Mouse (Mus musculus): Measurements from ENCODE around the gene Prune1. TPM values are rescaled to one million over a fixed set of nuclear protein-coding genes. Genes with fewer than 3 reads are reported as not detected.

Gene Prune1
- total and polyA plus RNA-seq, 3 experiments = 28.5 to 51.8 TPM; not detected in 1

DNA sequence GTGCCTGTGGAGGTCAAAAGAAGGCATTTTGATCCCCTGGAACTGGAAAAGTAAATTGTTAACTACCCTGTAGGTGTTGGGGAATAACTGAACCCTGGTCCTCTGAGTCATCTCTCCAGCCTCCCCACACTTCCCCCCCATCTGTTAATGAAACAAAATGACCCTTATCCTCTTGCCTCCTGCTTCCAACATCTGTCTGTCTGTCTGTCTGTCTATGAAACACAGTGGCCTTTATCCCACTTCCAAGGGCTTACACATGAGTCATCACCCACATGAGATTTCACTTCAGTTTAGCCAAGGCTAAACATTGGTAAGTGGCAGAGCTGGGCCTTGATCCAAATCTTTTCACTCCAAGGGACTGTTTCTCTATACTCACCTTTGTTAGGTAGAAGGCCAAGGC is 14.0 kb downstream of the Prune1 start:
- Histone ChIP-seq H3K9ac (ENCODE audit: control insufficient read depth, low read depth, low read length, poor library complexity, severe bottlenecking) (no peak overlapping the region), H3K4me1 (ENCODE audit: control insufficient read depth in 1 of 2, insufficient read depth in 2 of 2, low read length in 2 of 2) (no peaks in the 10 kb centered on the region), H3K9me3 (replicated peaks; ENCODE audit: insufficient read depth, low read length) (no peaks in the 10 kb centered on the region), H3K79me2 (ENCODE audit: control insufficient read depth, insufficient read depth, low read length, poor library complexity) (no peaks in the 10 kb centered on the region), H3K27ac (ENCODE audit: control insufficient read depth, low read depth, low read length) (no peak overlapping the region), H3K4me3 (ENCODE audit: control insufficient read depth in 1 of 2, insufficient read depth in 1 of 2, low read depth in 2 of 2, low read length in 2 of 2) (no peak overlapping the region), H3K36me3 (ENCODE audit: control insufficient read depth in 1 of 2, insufficient read depth in 2 of 2, low read length in 2 of 2) (peaks cover 3 to 14% of the 10 kb centered on the region in 2 experiments; a peak in 3 of 4 replicates), H3K27me3 (ENCODE audit: control insufficient read depth in 1 of 2, insufficient read depth in 2 of 2, low read length in 2 of 2) (no peaks in the 10 kb centered on the region)
- TF ChIP-seq MYB (IDR thresholded peaks at IDR 0.05; ENCODE audit: low read depth, low read length) (no peak), CHD2 (IDR thresholded peaks at IDR 0.05; ENCODE audit: low read length) (no peak), KAT2A (conservative IDR thresholded peaks at IDR 0.05; ENCODE audit: low read depth, low read length) (no peak), NELFE (IDR thresholded peaks at IDR 0.05; ENCODE audit: low read depth, low read length) (no peak)
- no peak for DNase-seq (ENCODE audit: low read depth, low spot score)

DNA sequence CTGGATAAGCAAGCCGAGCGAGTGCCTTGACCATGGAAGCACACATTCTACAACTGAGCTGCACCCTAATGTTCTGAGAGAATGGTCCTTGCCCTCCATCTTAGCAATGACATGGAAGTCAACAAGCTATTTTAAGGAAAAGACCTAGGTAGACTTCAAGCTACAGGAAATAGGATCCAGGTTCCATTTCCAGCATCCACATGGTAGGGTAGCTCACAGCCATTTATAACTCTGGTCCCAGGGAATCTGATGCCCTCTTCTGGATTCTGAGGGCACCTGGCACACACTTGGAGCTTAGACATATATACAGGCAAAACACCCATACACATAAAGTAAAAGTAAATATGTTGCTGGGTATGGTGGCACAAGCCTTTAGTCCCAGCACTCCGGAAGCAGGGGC is 15.8 kb downstream of the Prune1 start:
- H3K36me3 ChIP-seq (ENCODE audit: control insufficient read depth in 1 of 2, insufficient read depth in 2 of 2, low read length in 2 of 2) = peaks cover 3 to 22% of the 10 kb centered on the region in 2 experiments; a peak in 3 of 4 replicates
- DNase-seq (ENCODE audit: low read depth, low spot score) = no peak
- H3K4me3 ChIP-seq (ENCODE audit: control insufficient read depth in 1 of 2, insufficient read depth in 1 of 2, low read depth in 2 of 2, low read length in 2 of 2) = no peak overlapping the region
- TF ChIP-seq TCF12 (IDR thresholded peaks at IDR 0.05; ENCODE audit: low read depth, low read length) (no peak), GATA1 (IDR thresholded peaks at IDR 0.05; ENCODE audit: low read depth, low read length) (no peak), MAFK (IDR thresholded peaks at IDR 0.05; ENCODE audit: borderline replicate concordance, low read depth, low read length) (no peak), CTCF (IDR thresholded peaks at IDR 0.05 in 2 of 3, conservative IDR thresholded peaks at IDR 0.05 in 1 of 3; ENCODE audit: control insufficient read depth in 1 of 3, insufficient read depth in 1 of 3, low read depth in 2 of 3, low read length in 3 of 3, poor library complexity in 1 of 3, severe bottlenecking in 1 of 3) (peak in 1 of 3 experiments; percentile 12; a peak in 1 of 6 replicates), ETS1 (IDR thresholded peaks at IDR 0.05; ENCODE audit: low read depth, low read length) (no peak), TAL1 (IDR thresholded peaks at IDR 0.05; ENCODE audit: low read length) (no peak), CHD2 (IDR thresholded peaks at IDR 0.05; ENCODE audit: low read length) (no peak)
- H3K27ac ChIP-seq (ENCODE audit: control insufficient read depth, low read depth, low read length) = no peak overlapping the region
- H3K9me3 ChIP-seq (replicated peaks; ENCODE audit: insufficient read depth, low read length) = no peaks in the 10 kb centered on the region
- H3K27me3 ChIP-seq (ENCODE audit: control insufficient read depth in 1 of 2, insufficient read depth in 2 of 2, low read length in 2 of 2) = no peaks in the 10 kb centered on the region
- no peaks in the 10 kb centered on the region for H3K4me1 ChIP-seq (ENCODE audit: control insufficient read depth in 1 of 2, insufficient read depth in 2 of 2, low read length in 2 of 2)
- H3K79me2 ChIP-seq (ENCODE audit: control insufficient read depth, insufficient read depth, low read length, poor library complexity) = no peaks in the 10 kb centered on the region
- H3K9ac ChIP-seq (ENCODE audit: control insufficient read depth, low read depth, low read length, poor library complexity, severe bottlenecking) = no peak overlapping the region

DNA sequence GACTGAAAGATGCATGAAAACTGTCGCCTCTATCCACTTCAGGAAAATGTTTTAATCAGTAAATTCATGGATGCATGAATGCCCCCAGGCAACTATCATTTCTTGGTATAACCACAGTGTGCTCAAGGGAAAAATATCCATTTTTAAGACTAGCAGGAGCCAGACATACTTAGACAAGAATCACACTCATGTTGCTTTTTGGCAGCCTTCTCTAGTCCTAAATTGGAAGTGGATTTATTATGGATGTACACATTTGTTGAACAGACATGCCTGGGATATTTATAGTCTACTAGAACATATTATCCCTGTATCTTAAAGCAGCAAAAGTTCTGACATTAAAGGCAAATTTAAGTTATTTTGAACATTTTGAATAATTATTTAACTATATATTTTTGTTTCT is 17.2 kb downstream of the Prune1 start:
- no peaks in the 10 kb centered on the region for H3K9me3 ChIP-seq (replicated peaks; ENCODE audit: insufficient read depth, low read length)
- H3K4me3 ChIP-seq (ENCODE audit: control insufficient read depth in 1 of 2, insufficient read depth in 1 of 2, low read depth in 2 of 2, low read length in 2 of 2) = no peak overlapping the region
- H3K9ac ChIP-seq (ENCODE audit: control insufficient read depth, low read depth, low read length, poor library complexity, severe bottlenecking) = no peak overlapping the region
- no peaks in the 10 kb centered on the region for H3K27me3 ChIP-seq (ENCODE audit: control insufficient read depth in 1 of 2, insufficient read depth in 2 of 2, low read length in 2 of 2)
- no peak for DNase-seq (ENCODE audit: low read depth, low spot score)
- no peak for TF ChIP-seq POLR2A (IDR thresholded peaks at IDR 0.05; ENCODE audit: control insufficient read depth in 1 of 2, insufficient read depth in 1 of 2, low read depth in 1 of 2, low read length in 2 of 2, poor library complexity in 1 of 2)
- TF ChIP-seq TBP (IDR thresholded peaks at IDR 0.05; ENCODE audit: low read depth, low read length) = no peak
- no peak for TF ChIP-seq GABPA (IDR thresholded peaks at IDR 0.05; ENCODE audit: low read depth, low read length)
- no peak for TF ChIP-seq NRF1 (IDR thresholded peaks at IDR 0.05; ENCODE audit: insufficient read depth, low read depth, low read length, poor library complexity, severe bottlenecking)
- TF ChIP-seq SIN3A (IDR thresholded peaks at IDR 0.05; ENCODE audit: low read length) = no peak
- no peak for TF ChIP-seq RAD21 (IDR thresholded peaks at IDR 0.05; ENCODE audit: low read depth, low read length)
- no peak for TF ChIP-seq USF2 (IDR thresholded peaks at IDR 0.05; ENCODE audit: borderline replicate concordance in 1 of 2, insufficient read depth in 1 of 2, low read depth in 1 of 2, low read length in 2 of 2)
- TF ChIP-seq MYC (IDR thresholded peaks at IDR 0.05; ENCODE audit: low read depth, low read length) = no peak
- no peak for TF ChIP-seq MEF2A (IDR thresholded peaks at IDR 0.05; ENCODE audit: extremely low read depth, insufficient replicate concordance, low read depth, low read length, poor library complexity, severe bottlenecking)
- no peak for TF ChIP-seq ZNF384 (IDR thresholded peaks at IDR 0.05; ENCODE audit: low read depth, low read length)
- TF ChIP-seq SMC3 (IDR thresholded peaks at IDR 0.05; ENCODE audit: low read depth, low read length) = no peak
- H3K27ac ChIP-seq (ENCODE audit: control insufficient read depth, low read depth, low read length) = no peak overlapping the region
- no peaks in the 10 kb centered on the region for H3K4me1 ChIP-seq (ENCODE audit: control insufficient read depth in 1 of 2, insufficient read depth in 2 of 2, low read length in 2 of 2)
- no peaks in the 10 kb centered on the region for H3K79me2 ChIP-seq (ENCODE audit: control insufficient read depth, insufficient read depth, low read length, poor library complexity)
- peaks cover 3 to 22% of the 10 kb centered on the region in 2 experiments; a peak in 3 of 4 replicates for H3K36me3 ChIP-seq (ENCODE audit: control insufficient read depth in 1 of 2, insufficient read depth in 2 of 2, low read length in 2 of 2)
